Mouse (Mus musculus): ENCODE measurements around the gene Stambp.

Gene Stambp

GRCm38 (mm10) chr6:83501524-83502310 lies 70.8 kb downstream of the Stambp start:
- DNase-seq, result no peak

- DNase-seq, result no peak
Observed at GRCm38 (mm10) chr6:83500462-83500861, 72.1 kb downstream of the Stambp start.

GRCm38 (mm10) chr6:83499078-83499477 lies 73.5 kb downstream of the Stambp start:
- no peak for DNase-seq

GRCm38 (mm10) chr6:83496753-83497710 lies 75.5 kb downstream of the Stambp start:
- DNase-seq, result no peak

- DNase-seq, result no peak
Observed at GRCm38 (mm10) chr6:83496009-83496752, 76.3 kb downstream of the Stambp start.

Data from thymus, postnatal 14 days (tissue).